Mouse (Mus musculus): ENCODE results near the gene Add2. TPM values are rescaled to one million over a fixed set of nuclear protein-coding genes. Genes with fewer than 3 reads are reported as not detected.

Gene Add2
- polyA plus RNA-seq, 2 experiments, result 54.9 to 73.5 TPM

DNA sequence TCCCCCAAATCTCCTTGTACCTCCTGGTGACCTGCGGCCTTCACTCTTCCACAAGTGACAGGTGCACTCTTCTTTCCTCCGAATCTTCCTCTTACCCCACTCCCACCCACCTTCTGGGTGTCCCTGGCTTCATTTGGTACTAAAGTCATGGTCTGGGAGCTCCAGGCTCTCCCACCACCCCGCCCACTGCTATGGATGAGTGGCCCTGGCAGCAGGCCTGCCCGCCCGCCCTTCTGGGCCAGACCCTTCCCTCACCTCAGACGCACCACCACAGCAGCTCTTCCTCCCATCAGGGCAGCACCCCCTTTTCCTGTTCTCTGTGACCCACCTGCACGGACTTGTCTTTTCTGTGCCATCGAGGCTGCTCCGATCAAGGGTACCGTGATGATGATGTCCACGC, 19.0 kb downstream of the Add2 start:
- WGBS (ENCODE audit: insufficient replicate concordance), result 77% methylated on average over 11 of the region's 11 CpGs
- no peak for DNase-seq (ENCODE audit: low read depth in 3 of 3, low spot score in 3 of 3)
- TF ChIP-seq EP300 (IDR thresholded peaks at IDR 0.05; ENCODE audit: low read depth) (no peak), CTCF (IDR thresholded peaks at IDR 0.05; ENCODE audit: low read depth) (no peak)

DNA sequence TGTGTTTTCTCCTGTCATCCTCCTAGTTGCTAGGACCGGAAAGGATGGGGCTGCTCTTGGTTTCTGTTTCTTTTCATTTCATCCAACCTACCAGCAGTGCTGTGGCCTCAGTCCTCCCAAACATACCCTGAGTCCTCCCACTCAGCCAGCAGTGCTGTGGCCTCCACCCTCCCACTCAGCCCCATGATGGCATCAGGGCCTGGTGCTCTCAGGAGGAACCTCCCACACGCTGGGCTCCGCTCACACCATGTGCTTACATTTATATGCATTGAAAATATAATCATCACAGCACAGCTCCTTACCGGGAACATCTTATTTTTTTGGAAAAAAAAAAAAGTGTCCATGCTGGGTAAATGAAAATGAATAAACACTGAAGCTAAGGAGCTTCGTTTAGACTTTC, 20.0 kb downstream of the Add2 start:
- Histone ChIP-seq H3K27me3 (ENCODE audit: control insufficient read depth, insufficient read depth, low read length) (no peaks in the 10 kb centered on the region), H3K4me2 (ENCODE audit: low read depth) (no peak overlapping the region), H3K4me3 (ENCODE audit: insufficient read depth in 1 of 2, low read depth in 2 of 2, low read length in 2 of 2) (no peak overlapping the region), H3K27ac (no peak overlapping the region), H3K9ac (replicated peaks) (no peak overlapping the region), H3K36me3 (replicated peaks; ENCODE audit: control insufficient read depth, insufficient read depth, low read depth) (no peaks in the 10 kb centered on the region), H3K4me1 (replicated peaks; ENCODE audit: control insufficient read depth in 2 of 2, insufficient read depth in 2 of 2, low read length in 1 of 2) (peaks cover under 1 to 19% of the 10 kb centered on the region in 2 experiments), H3K9me3 (ENCODE audit: control insufficient read depth, low read length) (no peaks in the 10 kb centered on the region)
- 70% methylated on average over 5 of the region's 5 CpGs for WGBS (ENCODE audit: insufficient replicate concordance)
- no peak for DNase-seq (ENCODE audit: low read depth in 3 of 3, low spot score in 3 of 3)
- no peak for ATAC-seq (ENCODE audit: insufficient read depth)
- TF ChIP-seq EP300 (IDR thresholded peaks at IDR 0.05; ENCODE audit: low read depth) (no peak), CTCF (IDR thresholded peaks at IDR 0.05; ENCODE audit: low read depth) (no peak)

More for the DNA sequence above, 19.0 kb downstream of the Add2 start:
- no peak for ATAC-seq (ENCODE audit: insufficient read depth)
- H3K9ac ChIP-seq (replicated peaks), result no peak overlapping the region
- H3K36me3 ChIP-seq (replicated peaks; ENCODE audit: control insufficient read depth, insufficient read depth, low read depth), result no peaks in the 10 kb centered on the region
- no peaks in the 10 kb centered on the region for H3K9me3 ChIP-seq (ENCODE audit: control insufficient read depth, low read length)
- H3K4me3 ChIP-seq (ENCODE audit: insufficient read depth in 1 of 2, low read depth in 2 of 2, low read length in 2 of 2), result no peak overlapping the region
- no peak overlapping the region for H3K4me2 ChIP-seq (ENCODE audit: low read depth)
- no peak overlapping the region for H3K27ac ChIP-seq
- peaks cover 0 to 13% of the 10 kb centered on the region in 2 experiments; a peak in 2 of 4 replicates for H3K4me1 ChIP-seq (replicated peaks; ENCODE audit: control insufficient read depth in 2 of 2, insufficient read depth in 2 of 2, low read length in 1 of 2)
- no peaks in the 10 kb centered on the region for H3K27me3 ChIP-seq (ENCODE audit: control insufficient read depth, insufficient read depth, low read length)

DNA sequence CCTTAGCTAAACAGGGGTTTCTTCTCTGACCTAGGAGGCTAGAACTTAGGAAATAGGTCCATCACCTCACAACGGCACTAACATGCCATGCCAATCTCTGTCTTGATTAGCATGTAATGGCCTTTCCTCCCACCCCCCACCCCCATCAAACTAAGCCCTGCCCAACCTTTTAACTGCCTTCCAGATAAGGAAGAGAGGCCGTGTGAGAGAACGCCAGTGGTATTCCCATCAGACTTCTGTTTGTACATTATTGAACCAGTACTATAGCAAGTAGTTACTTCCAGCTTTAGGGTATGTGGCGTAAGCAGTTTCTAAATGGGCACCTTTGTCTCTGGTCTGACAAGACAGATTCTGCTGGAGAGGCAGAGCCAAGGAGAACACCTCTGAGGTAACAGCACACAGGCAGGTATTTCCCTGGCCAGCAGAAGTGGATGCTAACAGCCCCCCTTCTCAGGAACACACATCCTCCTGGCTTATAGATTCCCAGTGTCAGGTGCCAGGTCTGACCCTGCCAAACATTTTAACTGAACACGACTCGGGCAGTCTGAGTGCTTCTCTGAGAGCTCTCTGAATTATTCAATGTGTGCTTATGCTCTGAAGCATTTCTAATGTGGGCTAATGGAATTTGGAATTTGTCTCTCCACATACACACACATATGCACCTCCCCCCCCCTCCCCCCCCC, 22.2 kb downstream of the Add2 start:
- 40% methylated on average over 6 of the region's 6 CpGs for WGBS (ENCODE audit: insufficient replicate concordance)
- Histone ChIP-seq H3K27ac (no peak overlapping the region), H3K9me3 (ENCODE audit: control insufficient read depth, low read length) (no peaks in the 10 kb centered on the region), H3K27me3 (ENCODE audit: control insufficient read depth, insufficient read depth, low read length) (no peaks in the 10 kb centered on the region), H3K4me1 (replicated peaks; ENCODE audit: control insufficient read depth in 2 of 2, insufficient read depth in 2 of 2, low read length in 1 of 2) (peaks cover 3 to 26% of the 10 kb centered on the region in 2 experiments), H3K4me3 (ENCODE audit: insufficient read depth in 1 of 2, low read depth in 2 of 2, low read length in 2 of 2) (no peak overlapping the region), H3K36me3 (replicated peaks; ENCODE audit: control insufficient read depth, insufficient read depth, low read depth) (no peaks in the 10 kb centered on the region), H3K4me2 (ENCODE audit: low read depth) (no peak overlapping the region), H3K9ac (replicated peaks) (no peak overlapping the region)
- TF ChIP-seq EP300 (IDR thresholded peaks at IDR 0.05; ENCODE audit: low read depth), result no peak
- TF ChIP-seq CTCF (IDR thresholded peaks at IDR 0.05; ENCODE audit: low read depth), result no peak
- DNase-seq (ENCODE audit: low read depth in 3 of 3, low spot score in 3 of 3) (no peak), ATAC-seq (ENCODE audit: insufficient read depth) (no peak)

DNA sequence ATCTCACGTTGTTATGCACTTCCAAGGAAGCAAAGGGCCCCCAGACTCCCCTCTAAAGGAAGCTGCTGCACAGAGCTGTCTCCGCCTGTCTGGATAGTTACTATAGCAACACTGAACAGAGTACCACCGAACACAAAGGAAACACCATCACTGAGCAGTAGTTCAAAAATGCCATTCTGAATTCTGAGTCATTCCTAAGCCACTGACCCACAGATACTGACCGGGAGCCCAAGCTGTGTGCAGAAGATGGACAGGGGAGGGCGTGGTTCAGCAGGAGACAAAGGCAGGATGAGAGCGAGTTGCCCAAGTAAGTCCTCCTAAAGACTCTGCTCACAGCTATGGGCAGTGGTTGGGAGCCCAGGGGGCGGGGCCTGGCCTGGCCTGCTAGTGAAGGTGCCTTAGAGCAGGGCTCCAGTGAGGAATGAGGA, 23.6 kb downstream of the Add2 start:
- Histone ChIP-seq H3K27ac (no peak overlapping the region), H3K4me2 (ENCODE audit: low read depth) (no peak overlapping the region), H3K9ac (replicated peaks) (no peak overlapping the region), H3K4me3 (ENCODE audit: insufficient read depth in 1 of 2, low read depth in 2 of 2, low read length in 2 of 2) (no peak overlapping the region), H3K9me3 (ENCODE audit: control insufficient read depth, low read length) (no peaks in the 10 kb centered on the region), H3K36me3 (replicated peaks; ENCODE audit: control insufficient read depth, insufficient read depth, low read depth) (no peaks in the 10 kb centered on the region), H3K4me1 (replicated peaks; ENCODE audit: control insufficient read depth in 2 of 2, insufficient read depth in 2 of 2, low read length in 1 of 2) (peaks cover 3 to 26% of the 10 kb centered on the region in 2 experiments), H3K27me3 (ENCODE audit: control insufficient read depth, insufficient read depth, low read length) (no peaks in the 10 kb centered on the region)
- TF ChIP-seq EP300 (IDR thresholded peaks at IDR 0.05; ENCODE audit: low read depth), result no peak
- no peak for TF ChIP-seq CTCF (IDR thresholded peaks at IDR 0.05; ENCODE audit: low read depth)
- no peak for DNase-seq (ENCODE audit: low read depth in 3 of 3, low spot score in 3 of 3)
- WGBS (ENCODE audit: insufficient replicate concordance), result 26% methylated on average over 7 of the region's 7 CpGs
- no peak for ATAC-seq (ENCODE audit: insufficient read depth)

DNA sequence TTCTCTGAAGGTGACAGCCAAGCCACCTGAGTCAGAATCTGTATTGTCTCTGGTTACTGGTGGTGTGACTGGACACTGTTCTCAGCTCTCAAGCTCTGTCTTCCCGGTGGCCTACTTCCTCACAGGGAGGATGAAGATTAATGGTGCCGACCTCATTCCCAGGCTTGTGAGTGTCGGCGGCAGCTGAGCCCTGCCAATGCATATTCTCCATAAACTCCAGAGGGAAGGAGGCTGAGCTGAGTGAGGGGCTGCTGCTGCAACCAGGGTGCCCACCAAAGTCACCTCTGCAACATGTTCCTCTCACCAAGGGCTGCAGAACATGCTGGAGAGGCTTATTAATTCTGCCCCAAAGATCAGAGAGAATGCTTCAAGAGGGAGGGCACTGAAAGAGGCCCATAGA, 24.1 kb downstream of the Add2 start:
- no peak for ATAC-seq (ENCODE audit: insufficient read depth)
- Histone ChIP-seq H3K27ac (no peak overlapping the region), H3K4me2 (ENCODE audit: low read depth) (no peak overlapping the region), H3K27me3 (ENCODE audit: control insufficient read depth, insufficient read depth, low read length) (no peaks in the 10 kb centered on the region), H3K4me1 (replicated peaks; ENCODE audit: control insufficient read depth in 2 of 2, insufficient read depth in 2 of 2, low read length in 1 of 2) (peaks cover 3 to 26% of the 10 kb centered on the region in 2 experiments), H3K4me3 (ENCODE audit: insufficient read depth in 1 of 2, low read depth in 2 of 2, low read length in 2 of 2) (no peak overlapping the region), H3K36me3 (replicated peaks; ENCODE audit: control insufficient read depth, insufficient read depth, low read depth) (no peaks in the 10 kb centered on the region), H3K9ac (replicated peaks) (no peak overlapping the region), H3K9me3 (ENCODE audit: control insufficient read depth, low read length) (no peaks in the 10 kb centered on the region)
- no peak for DNase-seq (ENCODE audit: low read depth in 3 of 3, low spot score in 3 of 3)
- WGBS (ENCODE audit: insufficient replicate concordance), result 38% methylated on average over 4 of the region's 4 CpGs
- TF ChIP-seq CTCF (IDR thresholded peaks at IDR 0.05; ENCODE audit: low read depth), result no peak
- no peak for TF ChIP-seq EP300 (IDR thresholded peaks at IDR 0.05; ENCODE audit: low read depth)
